Mouse (Mus musculus): ENCODE measurements around the gene Eif2s3y.

DNA sequence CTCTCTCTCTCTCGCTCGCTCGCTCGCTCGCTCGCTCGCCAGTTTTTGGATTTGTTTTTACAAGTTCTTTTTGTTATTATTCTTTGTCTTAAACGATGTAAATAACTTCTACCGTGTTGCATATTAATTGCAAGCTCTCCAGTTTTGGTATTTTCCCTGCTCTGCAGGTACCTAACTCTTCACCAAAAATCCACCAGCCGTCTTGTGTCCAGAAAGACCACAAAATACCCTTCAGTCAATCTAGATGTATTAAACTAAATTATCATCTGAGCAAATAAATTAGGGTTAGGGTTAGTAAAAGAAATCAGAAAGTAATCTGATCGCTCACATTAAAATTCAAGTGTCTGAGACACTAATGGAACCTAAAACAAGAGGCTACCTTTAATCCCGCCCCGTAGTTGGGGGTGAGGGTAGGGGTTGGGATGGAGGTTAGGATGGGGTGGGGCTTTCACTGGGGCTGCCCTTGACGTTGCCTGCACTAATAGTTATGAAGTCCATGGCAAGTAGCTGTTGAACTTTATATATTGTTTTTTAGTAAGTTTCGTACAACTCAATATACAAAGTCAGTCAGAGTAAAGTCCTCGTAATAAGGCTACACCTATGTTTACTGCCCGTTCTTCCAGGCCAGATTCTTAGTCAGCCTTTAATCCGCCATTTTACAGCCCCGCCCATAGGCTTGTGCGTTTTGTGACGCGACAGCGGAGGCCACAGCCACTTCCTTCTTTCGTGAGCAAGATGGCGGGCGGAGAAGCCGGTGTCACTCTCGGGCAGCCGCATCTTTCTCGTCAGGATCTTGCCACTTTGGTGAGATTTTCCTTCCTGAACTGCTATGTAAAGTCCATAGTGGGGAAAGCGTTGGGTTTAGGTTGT, at the start of gene Eif2s3y:
- TF ChIP-seq MAFK (IDR thresholded peaks at IDR 0.05; ENCODE audit: insufficient read depth, low read depth, low read length): no peak
- no peak for TF ChIP-seq HCFC1 (IDR thresholded peaks at IDR 0.05; ENCODE audit: borderline replicate concordance, insufficient read depth, low read length)
- TF ChIP-seq ZNF384 (IDR thresholded peaks at IDR 0.05; ENCODE audit: low read depth, low read length): no peak
- TF ChIP-seq ZC3H11A (IDR thresholded peaks at IDR 0.05; ENCODE audit: borderline replicate concordance, low read depth, low read length): no peak
- TF ChIP-seq CHD2 (IDR thresholded peaks at IDR 0.05; ENCODE audit: low read depth, low read length): no peak
